Mouse (Mus musculus): ENCODE data around the gene Try5.
"Not testable (repeated sequence)": the region's sequence is repeated elsewhere in the genome, so short reads cannot be mapped to it uniquely, and the experiment has no call there.

Try5 gene

DNA sequence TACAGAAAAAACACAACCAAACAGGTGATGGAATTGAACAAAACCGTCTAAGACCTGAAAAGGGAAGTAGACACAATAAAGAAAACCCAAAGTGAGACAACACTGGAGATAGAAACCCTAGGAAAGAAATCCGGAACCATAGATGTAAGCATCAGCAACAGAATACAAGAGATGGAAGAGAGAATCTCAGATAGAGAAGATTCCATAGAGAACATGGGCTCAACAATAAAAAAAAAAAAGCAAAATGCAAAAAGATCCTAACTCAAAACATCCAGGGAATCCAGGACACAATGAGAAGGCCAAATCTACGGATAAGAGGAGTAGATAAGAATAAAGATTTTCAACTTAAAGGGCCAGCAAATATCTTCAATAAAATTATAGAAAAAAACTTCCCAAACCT lies at the start of gene Try5:
Gene Try5, minus strand, starts transcription at position 101 of the 400 bp plus-strand sequence.
- not testable (repeated sequence) for DNase-seq

DNA sequence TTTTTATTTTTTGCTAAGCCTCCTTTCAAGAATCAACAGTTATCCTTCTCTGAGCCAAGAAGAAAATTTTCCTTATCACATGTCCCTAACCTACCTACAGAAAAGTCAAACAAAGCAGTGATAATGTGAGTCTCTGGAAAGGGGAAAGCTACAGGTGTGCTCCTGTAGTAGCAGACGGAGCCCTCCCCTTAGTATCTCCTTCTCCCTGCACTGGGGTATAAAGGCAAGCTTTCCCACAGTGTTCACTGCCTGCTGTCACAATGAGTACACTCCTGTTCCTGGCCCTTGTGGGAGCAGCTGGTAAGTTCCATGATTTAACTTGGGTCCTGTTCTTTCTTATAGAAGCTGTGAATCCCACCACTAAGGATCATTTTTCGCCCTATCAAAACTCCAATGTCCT lies 37.3 kb upstream of the Try5 start, which contains the start of gene Try10:
Gene Try10, plus strand, starts transcription at position 174 of the 400 bp plus-strand sequence.
- no peak for DNase-seq

DNA sequence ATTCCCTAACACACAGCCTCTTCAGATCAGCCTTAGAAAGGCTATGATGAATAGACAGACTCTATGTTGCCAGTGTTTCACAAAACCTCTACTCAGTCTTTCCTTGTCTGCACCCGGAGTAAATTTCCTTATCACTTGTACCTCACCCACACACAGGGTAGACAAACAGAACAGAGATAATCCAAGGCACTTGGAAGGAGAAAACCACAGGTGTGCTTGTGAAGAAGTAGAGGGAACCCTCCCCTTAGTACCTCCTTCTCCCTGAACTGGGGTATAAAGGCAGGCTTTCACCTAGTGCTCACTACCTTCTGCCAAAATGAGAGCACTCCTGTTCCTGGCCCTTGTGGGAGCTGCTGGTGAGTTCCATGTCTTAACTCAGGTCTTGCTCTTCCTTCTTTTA lies 14.7 kb downstream of the Try5 start, which contains the start of gene Try4:
Gene Try4, plus strand, starts transcription at position 301 of the 400 bp plus-strand sequence.
- DNase-seq, result no peak

DNA sequence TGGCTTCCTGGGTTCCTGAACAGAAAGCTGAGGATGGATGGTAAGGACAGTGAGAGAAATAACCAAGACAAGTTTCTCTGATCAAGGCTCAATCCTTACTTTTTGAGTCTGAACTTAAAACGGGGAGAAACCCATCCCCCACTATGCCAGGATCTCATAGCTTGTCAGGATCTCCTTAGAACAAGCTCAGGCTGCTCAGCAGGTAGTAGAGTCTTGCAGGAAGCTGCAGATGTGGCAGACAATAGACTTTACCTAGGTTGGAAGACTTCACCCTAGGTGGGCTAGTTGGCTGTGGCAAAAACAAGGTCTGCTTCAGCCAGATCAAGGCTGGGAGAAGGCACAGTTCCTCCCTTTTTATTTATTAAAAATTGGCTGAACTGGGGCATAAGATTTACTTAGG lies 18.4 kb downstream of the Try5 start:
- no peak for DNase-seq

DNA sequence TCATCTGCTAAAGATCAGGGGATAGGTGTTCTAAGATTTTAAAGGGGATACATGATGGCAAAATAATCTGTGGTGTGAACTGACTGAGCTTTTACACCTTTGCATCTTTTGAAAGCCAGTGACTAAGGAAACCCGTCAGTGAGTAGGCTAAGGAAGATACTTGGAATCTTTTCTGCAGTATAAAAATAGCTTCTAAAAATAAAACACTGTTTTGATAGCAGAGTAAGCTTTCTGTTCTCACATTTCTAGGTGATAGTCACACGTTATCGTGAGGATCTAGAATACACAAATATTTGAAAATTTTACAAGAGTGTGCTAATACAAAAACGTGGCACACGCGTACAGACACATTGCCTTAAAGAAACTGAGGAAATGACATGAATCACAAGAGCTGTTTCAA lies 50.5 kb downstream of the Try5 start:
- no peak for DNase-seq

DNA sequence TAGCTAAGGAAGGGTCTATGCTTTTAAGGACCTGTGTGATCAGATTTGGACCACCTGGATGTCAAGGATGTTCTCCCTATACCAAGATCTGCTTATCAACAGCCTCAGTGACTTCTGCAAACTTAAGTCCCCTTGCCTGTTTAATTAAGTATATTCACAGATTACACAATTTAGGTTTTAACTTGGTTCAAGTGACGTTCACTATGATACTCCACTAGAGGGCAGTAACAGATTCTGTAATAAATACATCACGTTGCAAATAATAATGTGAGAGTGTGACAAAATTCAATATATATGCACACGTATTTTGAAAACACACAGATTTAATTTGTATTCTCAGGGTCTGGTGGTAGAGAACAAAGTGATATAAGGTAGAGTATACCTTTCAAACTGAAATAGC lies 53.8 kb downstream of the Try5 start:
- DNase-seq, result no peak
